In genomic region chr16:38714259-38714526, GRCm38 (mm10) we compare ENCODE assay signal across 8 mouse cellular contexts. TPM values are rescaled to one million over a fixed set of nuclear protein-coding genes. Genes with fewer than 3 reads are reported as not detected.
DNase-seq lines count a peak whose midpoint lies in the region; ATAC-seq and TF ChIP-seq lines count a peak whose summit lies in the region.
"Not testable (repeated sequence)": the region's sequence is repeated elsewhere in the genome, so short reads cannot be mapped to it uniquely, and the experiment has no call there.
"Had no signal": no experiment of that assay in that cellular context is flagged by ENCODE, and none has a peak within 500 bp of the region (broad histone marks: within the 10 kb centered on the region; RNA-seq: fewer than 3 reads in every experiment).

No protein-coding gene starts in this region.

- intact Hi-C loops in gastrocnemius, adult 2 months (cut with DNase I) = not testable (repeated sequence)

- not testable (repeated sequence) for H3K4me3 ChIP-seq in embryonic facial prominence, embryonic 12.5 days; hindbrain, embryonic 14.5 days (replicated peaks; ENCODE audit: low read length); midbrain, embryonic 11.5 days (ENCODE audit: low read depth, low read length); neural tube, embryonic 14.5 days (ENCODE audit: low read depth, low read length)
- peak overlapping the region; percentile 90 for H3K4me3 ChIP-seq in gastrocnemius, adult 2 months
- H3K4me3 ChIP-seq in kidney, postnatal 0 days (replicated peaks; ENCODE audit: low read depth, low read length) = 0 out of 2 replicates have a peak overlapping the region, but pooled peaks have one; percentile 20
- peak overlapping the region; percentile 63; the same call in 1 of the 2 replicates for H3K4me3 ChIP-seq in liver, embryonic 13.5 days (replicated peaks)

- 61% methylated on average over 11 of the region's 12 CpGs for WGBS in embryonic facial prominence, embryonic 12.5 days
- WGBS in hindbrain, embryonic 14.5 days = 62% methylated on average over 11 of the region's 12 CpGs
- 31% methylated on average over 11 of the region's 12 CpGs for WGBS in kidney, postnatal 0 days
- WGBS in liver, embryonic 13.5 days (ENCODE audit: insufficient replicate concordance) = 48% methylated on average over 11 of the region's 12 CpGs
- 66% methylated on average over 11 of the region's 12 CpGs for WGBS in midbrain, embryonic 11.5 days
- WGBS in neural tube, embryonic 14.5 days = 55% methylated on average over 11 of the region's 12 CpGs

- peak overlapping the region; percentile 73; the same call in 1 of the 2 replicates for H3K4me2 ChIP-seq in embryonic facial prominence, embryonic 12.5 days (replicated peaks)
- peak overlapping the region; percentile 79 for H3K4me2 ChIP-seq in hindbrain, embryonic 14.5 days (replicated peaks)
- H3K4me2 ChIP-seq in kidney, postnatal 0 days (ENCODE audit: low read length) = peak overlapping the region; percentile 79
- peak overlapping the region; percentile 80 for H3K4me2 ChIP-seq in liver, embryonic 13.5 days
- peak overlapping the region; percentile 10; the same call in 1 of the 2 replicates for H3K4me2 ChIP-seq in midbrain, embryonic 11.5 days
- H3K4me2 ChIP-seq in neural tube, embryonic 14.5 days (ENCODE audit: low read depth, low read length) = peak overlapping the region; percentile 88; the same call in 1 of the 2 replicates

- not testable (repeated sequence) for ATAC-seq in embryonic facial prominence, embryonic 12.5 days (ENCODE audit: insufficient number of reproducible peaks, insufficient read depth, low FRiP score, low TSS enrichment); hindbrain, embryonic 14.5 days (ENCODE audit: low FRiP score); kidney, postnatal 0 days (replicated peaks; ENCODE audit: low FRiP score, low read depth); liver, embryonic 13.5 days (ENCODE audit: low read depth); midbrain, embryonic 11.5 days (ENCODE audit: low FRiP score); neural tube, embryonic 14.5 days (ENCODE audit: low read depth)

- not testable (repeated sequence) for DNase-seq in gastrocnemius, adult 2 months; hindbrain, embryonic 14.5 days (ENCODE audit: low spot score); kidney, postnatal 0 days (ENCODE audit: low spot score); liver, embryonic 13.5 days; midbrain, embryonic 11.5 days (ENCODE audit: low spot score, missing footprints)

- not testable (repeated sequence) for H3K36me3 ChIP-seq in embryonic facial prominence, embryonic 12.5 days; hindbrain, embryonic 14.5 days (replicated peaks; ENCODE audit: control insufficient read depth, insufficient read depth); kidney, postnatal 0 days (ENCODE audit: insufficient read depth, low read length); liver, embryonic 13.5 days; midbrain, embryonic 11.5 days (ENCODE audit: control insufficient read depth, insufficient read depth, low read length); neural tube, embryonic 14.5 days (ENCODE audit: control insufficient read depth, insufficient read depth, low read length)

- not testable (repeated sequence) for H3K27ac ChIP-seq in embryonic facial prominence, embryonic 12.5 days; hindbrain, embryonic 14.5 days; midbrain, embryonic 11.5 days (ENCODE audit: low read depth, low read length); neural tube, embryonic 14.5 days (ENCODE audit: low read depth, low read length)
- H3K27ac ChIP-seq in gastrocnemius, adult 2 months = peak overlapping the region; percentile 97
- peak overlapping the region; percentile 89 for H3K27ac ChIP-seq in kidney, postnatal 0 days
- peak overlapping the region; percentile 61; the same call in 1 of the 2 replicates for H3K27ac ChIP-seq in liver, embryonic 13.5 days

- not testable (repeated sequence) for TF ChIP-seq CTCF in gastrocnemius, adult 2 months (IDR thresholded peaks at IDR 0.05); kidney, postnatal 0 days (IDR thresholded peaks at IDR 0.05; ENCODE audit: low read depth)

- H3K27me3 ChIP-seq in embryonic facial prominence, embryonic 12.5 days; hindbrain, embryonic 14.5 days (ENCODE audit: control insufficient read depth, insufficient read depth, low read length); kidney, postnatal 0 days (ENCODE audit: insufficient read depth, low read length); midbrain, embryonic 11.5 days (ENCODE audit: control insufficient read depth, insufficient read depth, low read length); neural tube, embryonic 14.5 days (ENCODE audit: control insufficient read depth, insufficient read depth, low read length): not testable (repeated sequence)
- H3K27me3 ChIP-seq in liver, embryonic 13.5 days = peaks cover 50% of the 10 kb centered on the region

- H3K4me1 ChIP-seq in embryonic facial prominence, embryonic 12.5 days = peaks cover 18% of the 10 kb centered on the region
- not testable (repeated sequence) for H3K4me1 ChIP-seq in hindbrain, embryonic 14.5 days (replicated peaks; ENCODE audit: control insufficient read depth, insufficient read depth, low read length); kidney, postnatal 0 days (replicated peaks; ENCODE audit: insufficient read depth, low read length); midbrain, embryonic 11.5 days (ENCODE audit: control insufficient read depth, insufficient read depth, low read length)
- peaks cover 19% of the 10 kb centered on the region; the same call in 1 of the 2 replicates for H3K4me1 ChIP-seq in liver, embryonic 13.5 days (replicated peaks)
- H3K4me1 ChIP-seq in neural tube, embryonic 14.5 days (ENCODE audit: control insufficient read depth, insufficient read depth, low read length) = peaks cover 12% of the 10 kb centered on the region; the same call in 1 of the 2 replicates

- H3K9ac ChIP-seq in embryonic facial prominence, embryonic 12.5 days; hindbrain, embryonic 14.5 days; kidney, postnatal 0 days (ENCODE audit: low read depth, low read length); liver, embryonic 13.5 days; midbrain, embryonic 11.5 days (ENCODE audit: low read length); neural tube, embryonic 14.5 days (replicated peaks; ENCODE audit: low read depth, low read length): not testable (repeated sequence)

- H3K9me3 ChIP-seq in embryonic facial prominence, embryonic 12.5 days; hindbrain, embryonic 14.5 days (ENCODE audit: control insufficient read depth, low read length); kidney, postnatal 0 days (replicated peaks; ENCODE audit: low read length); liver, embryonic 13.5 days (replicated peaks); midbrain, embryonic 11.5 days (ENCODE audit: control insufficient read depth, low read length); neural tube, embryonic 14.5 days (ENCODE audit: control insufficient read depth, low read length): not testable (repeated sequence)

RNA-seq across cellular contexts. Expression of gene Arhgap31, which starts 1.1 kb away (rescaled TPM):
- polyA plus RNA-seq in embryonic facial prominence, embryonic 12.5 days (2016; fragmentation: Nextera tagmentation; extraction: Ambion mirVana) = 14.3 and 16.5 TPM in 2 replicates
- 10 to 100 TPM; 11.9 to 18.6 TPM for total RNA-seq in gastrocnemius, adult 2 months (2021)
- 5.6 and 7.8 TPM in 2 replicates for polyA plus RNA-seq in hindbrain, embryonic 14.5 days (2014; fragmentation: Nextera tagmentation; extraction: Ambion mirVana)
- polyA plus RNA-seq in kidney, postnatal 0 days (2015; fragmentation: Nextera tagmentation; extraction: Ambion mirVana) = 5.4 and 5.9 TPM in 2 replicates
- polyA plus RNA-seq in liver, embryonic 13.5 days (2015; fragmentation: Nextera tagmentation; extraction: Ambion mirVana) = 1.2 and 1.6 TPM in 2 replicates
- polyA plus RNA-seq in midbrain, embryonic 11.5 days (2014; fragmentation: Nextera tagmentation; extraction: Ambion mirVana) = 7.1 and 8.4 TPM in 2 replicates
- 3.8 and 7.8 TPM in 2 replicates for polyA plus RNA-seq in neural tube, embryonic 14.5 days (2014; fragmentation: Nextera tagmentation; extraction: Ambion mirVana)

RNA-seq across cellular contexts. Expression of gene B4galt4, which starts 27.9 kb away (rescaled TPM):
- 30.5 and 32.2 TPM in 2 replicates for polyA plus RNA-seq in embryonic facial prominence, embryonic 12.5 days (2016; fragmentation: Nextera tagmentation; extraction: Ambion mirVana)
- total RNA-seq in gastrocnemius, adult 2 months (2021) = 1 to 10 TPM; 3.3 to 7.0 TPM
- polyA plus RNA-seq in hindbrain, embryonic 14.5 days (2014; fragmentation: Nextera tagmentation; extraction: Ambion mirVana) = 40.0 and 41.7 TPM in 2 replicates
- 28.8 and 29.9 TPM in 2 replicates for polyA plus RNA-seq in kidney, postnatal 0 days (2015; fragmentation: Nextera tagmentation; extraction: Ambion mirVana)
- 3.6 and 4.1 TPM in 2 replicates for polyA plus RNA-seq in liver, embryonic 13.5 days (2015; fragmentation: Nextera tagmentation; extraction: Ambion mirVana)
- 26.4 and 29.9 TPM in 2 replicates for polyA plus RNA-seq in midbrain, embryonic 11.5 days (2014; fragmentation: Nextera tagmentation; extraction: Ambion mirVana)
- polyA plus RNA-seq in neural tube, embryonic 14.5 days (2014; fragmentation: Nextera tagmentation; extraction: Ambion mirVana) = 32.7 and 34.9 TPM in 2 replicates
- total RNA-seq: MEL had no signal

Comparison
In these comparisons a context has a peak if more than half of its experiments do, and no peak if none do; other contexts are left out.
1. H3K4me2 ChIP-seq: peak in every context shown above with its lines; median percentile 88 in neural tube, embryonic 14.5 days; 80 in liver, embryonic 13.5 days; 79 in hindbrain, embryonic 14.5 days; 79 in kidney, postnatal 0 days; 73 in embryonic facial prominence, embryonic 12.5 days; 10 in midbrain, embryonic 11.5 days.